In genomic region chr4:108803535-108803934, GRCm38 (mm10) we compare ENCODE assay signal across 27 mouse cellular contexts. TPM values are rescaled to one million over a fixed set of nuclear protein-coding genes. Genes with fewer than 3 reads are reported as not detected.
"Had no signal": no experiment of that assay in that cellular context is flagged by ENCODE, and none has a peak within 500 bp of the region (broad histone marks: within the 10 kb centered on the region; RNA-seq: fewer than 3 reads in every experiment).

No protein-coding gene starts in this region.

- H3K27me3 ChIP-seq: heart, embryonic 13.5 days; heart, embryonic 15.5 days; hindbrain, embryonic 13.5 days; hindbrain, embryonic 15.5 days; kidney, embryonic 15.5 days; limb, embryonic 13.5 days; limb, embryonic 15.5 days; liver, embryonic 12.5 days had no signal

- H3K9me3 ChIP-seq: heart, embryonic 13.5 days; heart, embryonic 15.5 days; hindbrain, embryonic 13.5 days; hindbrain, embryonic 15.5 days; kidney, embryonic 15.5 days; limb, embryonic 13.5 days; limb, embryonic 15.5 days; liver, embryonic 12.5 days had no signal

- H3K4me1 ChIP-seq: heart, embryonic 13.5 days; hindbrain, embryonic 13.5 days; hindbrain, embryonic 15.5 days; kidney, embryonic 15.5 days; limb, embryonic 13.5 days; limb, embryonic 15.5 days; liver, embryonic 12.5 days had no signal

- DNase-seq: gastrocnemius, postnatal 14 days; gastrocnemius, postnatal 36 days; heart, adult 18-20 months; heart, postnatal 14 days; heart, postnatal 36 days; kidney, adult 11 months; kidney, adult 2 months; kidney, adult 9 months; kidney, postnatal 14 days; kidney, postnatal 36 days; layer of hippocampus, adult 9-11 months; layer of hippocampus, postnatal 36 days; left cerebral cortex, postnatal 4 days had no signal

- H3K9ac ChIP-seq: heart, embryonic 13.5 days; heart, embryonic 15.5 days; hindbrain, embryonic 13.5 days; hindbrain, embryonic 15.5 days; kidney, embryonic 15.5 days; limb, embryonic 13.5 days; limb, embryonic 15.5 days; liver, embryonic 12.5 days had no signal

- H3K4me2 ChIP-seq: heart, embryonic 11.5 days; heart, embryonic 13.5 days; heart, embryonic 15.5 days; hindbrain, embryonic 13.5 days; hindbrain, embryonic 15.5 days; kidney, embryonic 15.5 days; limb, embryonic 13.5 days; limb, embryonic 15.5 days; liver, embryonic 12.5 days had no signal

- ATAC-seq: hindbrain, postnatal 0 days; intestine, embryonic 16.5 days; liver, embryonic 12.5 days had no signal

- H3K36me3 ChIP-seq: heart, embryonic 13.5 days; heart, embryonic 15.5 days; hindbrain, embryonic 13.5 days; hindbrain, embryonic 15.5 days; kidney, embryonic 15.5 days; limb, embryonic 13.5 days; limb, embryonic 15.5 days; liver, embryonic 12.5 days had no signal

- H3K4me3 ChIP-seq: heart, embryonic 13.5 days; heart, embryonic 15.5 days; hindbrain, embryonic 13.5 days; hindbrain, embryonic 15.5 days; kidney, embryonic 15.5 days; limb, embryonic 13.5 days; limb, embryonic 15.5 days; liver, embryonic 12.5 days had no signal

- H3K27ac ChIP-seq: heart, embryonic 13.5 days; heart, embryonic 15.5 days; hindbrain, embryonic 13.5 days; hindbrain, embryonic 15.5 days; hindbrain, postnatal 0 days; kidney, embryonic 15.5 days; kidney, postnatal 0 days; limb, embryonic 13.5 days; limb, embryonic 15.5 days; liver, embryonic 12.5 days had no signal

RNA-seq across cellular contexts. Expression of gene A730015C16Rik, which starts 44.9 kb away (rescaled TPM):
- polyA plus RNA-seq: gonadal fat pad, adult 2 months; kidney, adult 2 months; large intestine, adult 2 months had no signal
